Mouse (Mus musculus): ENCODE measurements around the gene Dnah7c. TPM values are rescaled to one million over a fixed set of nuclear protein-coding genes. Genes with fewer than 3 reads are reported as not detected.
"Not testable (repeated sequence)": the region's sequence is repeated elsewhere in the genome, so short reads cannot be mapped to it uniquely, and the experiment has no call there.

Dnah7c gene
- polyA plus RNA-seq (2016; fragmentation: Nextera tagmentation; extraction: Ambion mirVana): 0.05 and 0.08 TPM in 2 replicates

- DNase-seq (ENCODE audit: low spot score): peak; percentile 58
- no peaks in the 10 kb centered on the region for H3K9me3 ChIP-seq (replicated peaks)
- peak within 1 kb of the TSS; percentile 57 for H3K4me3 ChIP-seq
- H3K27ac ChIP-seq: peak within 1 kb of the TSS; percentile 64; the same call in 1 of the 2 replicates
- 12% methylated on average over 30 of the region's 30 CpGs for WGBS
- H3K4me1 ChIP-seq: peaks cover 7% of the 10 kb centered on the region
- H3K36me3 ChIP-seq: no peaks in the 10 kb centered on the region
- no peaks in the 10 kb centered on the region for H3K27me3 ChIP-seq (ENCODE audit: low read depth, poor library complexity, severe bottlenecking)
Observed at GRCm38 (mm10) chr1:46425137-46425925, at the start of gene Dnah7c. Gene Dnah7c, plus strand, starts transcription at chr1:46425592.

GRCm38 (mm10) chr1:46380641-46381040 lies 44.8 kb upstream of the Dnah7c start:
- not testable (repeated sequence) for DNase-seq (ENCODE audit: low spot score); H3K27ac ChIP-seq; H3K9me3 ChIP-seq (replicated peaks); H3K4me1 ChIP-seq; H3K36me3 ChIP-seq; H3K27me3 ChIP-seq (ENCODE audit: low read depth, poor library complexity, severe bottlenecking); H3K4me3 ChIP-seq
- WGBS: 93% methylated on average over 3 of the region's 3 CpGs

GRCm38 (mm10) chr1:46394681-46395297 lies 30.6 kb upstream of the Dnah7c start:
- H3K4me1 ChIP-seq; H3K36me3 ChIP-seq; H3K27ac ChIP-seq; H3K4me3 ChIP-seq; H3K27me3 ChIP-seq (ENCODE audit: low read depth, poor library complexity, severe bottlenecking); DNase-seq (ENCODE audit: low spot score); H3K9me3 ChIP-seq (replicated peaks): not testable (repeated sequence)
- WGBS: 75% methylated on average over 4 of the region's 4 CpGs

- Histone ChIP-seq H3K27ac (no peak overlapping the region), H3K36me3 (no peaks in the 10 kb centered on the region), H3K27me3 (ENCODE audit: low read depth, poor library complexity, severe bottlenecking) (no peaks in the 10 kb centered on the region), H3K4me1 (no peaks in the 10 kb centered on the region), H3K4me3 (no peak overlapping the region), H3K9me3 (replicated peaks) (no peaks in the 10 kb centered on the region)
- WGBS: 85% methylated on average over 6 of the region's 6 CpGs
- DNase-seq (ENCODE audit: low spot score): no peak
Observed at GRCm38 (mm10) chr1:46408324-46409115, 16.9 kb upstream of the Dnah7c start.

GRCm38 (mm10) chr1:46414798-46415197 lies 10.6 kb upstream of the Dnah7c start:
- not testable (repeated sequence) for H3K9me3 ChIP-seq (replicated peaks); H3K36me3 ChIP-seq; H3K27ac ChIP-seq; DNase-seq (ENCODE audit: low spot score); H3K4me1 ChIP-seq; H3K4me3 ChIP-seq; H3K27me3 ChIP-seq (ENCODE audit: low read depth, poor library complexity, severe bottlenecking)
- 92% methylated on average over 7 of the region's 7 CpGs for WGBS

- not testable (repeated sequence) for H3K9me3 ChIP-seq (replicated peaks); H3K27ac ChIP-seq; H3K4me3 ChIP-seq; H3K27me3 ChIP-seq (ENCODE audit: low read depth, poor library complexity, severe bottlenecking); H3K36me3 ChIP-seq; DNase-seq (ENCODE audit: low spot score); H3K4me1 ChIP-seq
- 30% methylated on average over 3 of the region's 3 CpGs for WGBS
Observed at GRCm38 (mm10) chr1:46416946-46417345, 8.4 kb upstream of the Dnah7c start.

- not testable (repeated sequence) for H3K4me1 ChIP-seq; H3K36me3 ChIP-seq; DNase-seq (ENCODE audit: low spot score); H3K4me3 ChIP-seq; H3K27me3 ChIP-seq (ENCODE audit: low read depth, poor library complexity, severe bottlenecking); H3K9me3 ChIP-seq (replicated peaks); H3K27ac ChIP-seq
- 89% methylated on average over 4 of the region's 4 CpGs for WGBS
Observed at GRCm38 (mm10) chr1:46418966-46419365, 6.4 kb upstream of the Dnah7c start.

GRCm38 (mm10) chr1:46428401-46428800 lies 3.0 kb downstream of the Dnah7c start:
- Histone ChIP-seq H3K27me3 (ENCODE audit: low read depth, poor library complexity, severe bottlenecking) (no peaks in the 10 kb centered on the region), H3K4me1 (peaks cover 7% of the 10 kb centered on the region), H3K36me3 (no peaks in the 10 kb centered on the region), H3K4me3 (no peak overlapping the region), H3K9me3 (replicated peaks) (no peaks in the 10 kb centered on the region), H3K27ac (no peak overlapping the region)
- DNase-seq (ENCODE audit: low spot score): no peak
- 90% methylated on average over 2 of the region's 2 CpGs for WGBS

GRCm38 (mm10) chr1:46514671-46515070 lies 89.3 kb downstream of the Dnah7c start:
- H3K36me3 ChIP-seq; DNase-seq (ENCODE audit: low spot score); H3K4me3 ChIP-seq; H3K27me3 ChIP-seq (ENCODE audit: low read depth, poor library complexity, severe bottlenecking); H3K4me1 ChIP-seq; H3K9me3 ChIP-seq (replicated peaks); H3K27ac ChIP-seq: not testable (repeated sequence)
- 86% methylated on average over 1 of the region's 1 CpGs for WGBS

GRCm38 (mm10) chr1:46521032-46521431 lies 95.6 kb downstream of the Dnah7c start:
- no peaks in the 10 kb centered on the region for H3K36me3 ChIP-seq
- no peak overlapping the region for H3K4me3 ChIP-seq
- no peaks in the 10 kb centered on the region for H3K4me1 ChIP-seq
- no peak overlapping the region for H3K27ac ChIP-seq
- H3K9me3 ChIP-seq (replicated peaks): no peaks in the 10 kb centered on the region
- no peaks in the 10 kb centered on the region for H3K27me3 ChIP-seq (ENCODE audit: low read depth, poor library complexity, severe bottlenecking)
- no peak for DNase-seq (ENCODE audit: low spot score)

- H3K4me3 ChIP-seq; H3K36me3 ChIP-seq; DNase-seq (ENCODE audit: low spot score); H3K4me1 ChIP-seq; H3K27me3 ChIP-seq (ENCODE audit: low read depth, poor library complexity, severe bottlenecking); H3K9me3 ChIP-seq (replicated peaks); H3K27ac ChIP-seq: not testable (repeated sequence)
- WGBS: 56% methylated on average over 3 of the region's 3 CpGs
Observed at GRCm38 (mm10) chr1:46526537-46526936, 101.1 kb downstream of the Dnah7c start.

- no peak for DNase-seq (ENCODE audit: low spot score)
- Histone ChIP-seq H3K4me1 (no peaks in the 10 kb centered on the region), H3K27me3 (ENCODE audit: low read depth, poor library complexity, severe bottlenecking) (no peaks in the 10 kb centered on the region), H3K36me3 (no peaks in the 10 kb centered on the region), H3K4me3 (no peak overlapping the region), H3K9me3 (replicated peaks) (no peaks in the 10 kb centered on the region), H3K27ac (no peak overlapping the region)
- 58% methylated on average over 2 of the region's 2 CpGs for WGBS
Observed at GRCm38 (mm10) chr1:46544812-46545421, 119.5 kb downstream of the Dnah7c start.

- H3K27me3 ChIP-seq (ENCODE audit: low read depth, poor library complexity, severe bottlenecking): no peaks in the 10 kb centered on the region
- no peaks in the 10 kb centered on the region for H3K9me3 ChIP-seq (replicated peaks)
- H3K36me3 ChIP-seq: no peaks in the 10 kb centered on the region
- WGBS: 39% methylated on average over 3 of the region's 3 CpGs
- no peak overlapping the region for H3K4me3 ChIP-seq
- no peak for DNase-seq (ENCODE audit: low spot score)
- no peak overlapping the region for H3K27ac ChIP-seq
- H3K4me1 ChIP-seq: no peaks in the 10 kb centered on the region
Observed at GRCm38 (mm10) chr1:46580385-46580784, 155.0 kb downstream of the Dnah7c start.

Data from limb, embryonic 10.5 days (tissue).